Mouse (Mus musculus): Measurements from ENCODE around the gene Trim40. TPM values are rescaled to one million over a fixed set of nuclear protein-coding genes. Genes with fewer than 3 reads are reported as not detected.

Gene Trim40
- total and polyA plus RNA-seq, 3 experiments = not detected

DNA sequence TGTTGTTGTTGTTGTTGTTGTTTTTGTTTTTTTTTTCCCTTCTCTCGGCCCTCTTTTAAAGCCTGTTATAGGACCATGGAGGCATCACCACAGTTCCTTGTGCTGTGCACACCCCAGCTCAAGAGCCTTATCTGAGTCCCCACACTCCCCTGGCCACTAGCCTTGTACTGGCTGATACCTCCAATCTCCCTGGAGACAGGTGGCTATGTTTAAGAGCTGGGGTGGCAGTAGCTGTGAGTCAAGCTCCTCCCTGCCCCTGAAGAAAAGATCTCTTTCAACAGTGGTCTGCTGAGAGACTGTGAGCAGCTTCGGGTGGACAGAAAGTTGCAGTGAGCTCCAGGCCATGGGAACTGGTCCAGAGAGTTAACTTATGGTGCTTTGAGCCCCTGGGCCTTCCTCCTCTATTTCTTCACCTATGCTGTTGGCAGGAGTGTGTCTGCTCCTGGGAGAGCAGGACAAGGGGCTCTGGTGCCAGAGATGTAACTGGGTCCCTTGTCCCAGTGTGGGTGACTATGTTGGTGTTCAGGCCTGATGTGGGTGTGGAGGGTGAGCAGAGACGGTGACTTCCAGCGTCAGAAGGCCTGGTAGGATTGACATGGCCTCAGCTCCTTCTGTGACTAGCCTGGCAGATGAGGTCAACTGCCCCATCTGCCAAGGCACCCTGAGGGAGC is 20.5 kb downstream of the Trim40 start, which contains the start of gene Trim10:
Gene Trim10 (plus strand): TSS at position 291 of the 671 bp plus-strand sequence.
- no peak within 1 kb of the TSS for H3K9ac ChIP-seq (ENCODE audit: low read depth, low read length)
- no peaks in the 10 kb centered on the region for H3K79me2 ChIP-seq (replicated peaks; ENCODE audit: control insufficient read depth, insufficient read depth, low read length)
- DNase-seq = no peak
- H3K4me3 ChIP-seq = no peak within 1 kb of the TSS
- WGBS = 64% methylated on average over 4 of the region's 4 CpGs
- H3K4me1 ChIP-seq (ENCODE audit: control insufficient read depth, insufficient read depth, low read length) = no peaks in the 10 kb centered on the region
- H3K27ac ChIP-seq = no peak within 1 kb of the TSS
- H3K36me3 ChIP-seq (ENCODE audit: control insufficient read depth, insufficient read depth, low read length) = no peaks in the 10 kb centered on the region
- TF ChIP-seq POLR2A (IDR thresholded peaks at IDR 0.05; ENCODE audit: insufficient read depth, low read depth, low read length) = no peak
- TF ChIP-seq EP300 (IDR thresholded peaks at IDR 0.05; ENCODE audit: insufficient read depth, low read depth, low read length) = no peak
- no peak for TF ChIP-seq CTCF (IDR thresholded peaks at IDR 0.05)
- peaks cover 9% of the 10 kb centered on the region for H3K27me3 ChIP-seq (ENCODE audit: control insufficient read depth, insufficient read depth, low read length)
- intact Hi-C loops (cut with DNase I) = no loop called here

DNA sequence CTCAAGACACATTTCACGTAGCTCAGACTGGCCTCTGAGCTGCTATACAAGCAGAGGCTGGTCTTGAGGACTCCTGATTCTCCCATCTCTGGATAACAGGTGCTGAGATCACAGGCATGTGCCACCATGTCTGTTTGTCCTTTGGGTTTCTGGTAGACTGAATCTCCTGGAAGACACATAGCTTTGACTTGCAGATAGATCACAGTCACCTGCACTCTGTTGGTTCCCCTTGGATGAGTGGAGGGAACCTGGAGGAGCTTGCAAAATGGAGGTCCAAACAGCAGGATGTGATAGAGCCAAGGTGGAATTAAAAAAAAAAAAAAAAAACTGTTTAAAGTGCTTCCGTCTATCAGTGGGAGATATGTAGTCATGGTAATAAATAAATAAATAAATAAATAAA is 21.1 kb downstream of the Trim40 start:
- WGBS = 86% methylated on average over 2 of the region's 2 CpGs
- TF ChIP-seq EP300 (IDR thresholded peaks at IDR 0.05; ENCODE audit: insufficient read depth, low read depth, low read length) (no peak), POLR2A (IDR thresholded peaks at IDR 0.05; ENCODE audit: insufficient read depth, low read depth, low read length) (no peak), CTCF (IDR thresholded peaks at IDR 0.05) (no peak)
- no peaks in the 10 kb centered on the region for H3K4me1 ChIP-seq (ENCODE audit: control insufficient read depth, insufficient read depth, low read length)
- no peak overlapping the region for H3K27ac ChIP-seq
- H3K9ac ChIP-seq (ENCODE audit: low read depth, low read length) = no peak overlapping the region
- H3K4me3 ChIP-seq = no peak overlapping the region
- H3K79me2 ChIP-seq (replicated peaks; ENCODE audit: control insufficient read depth, insufficient read depth, low read length) = no peaks in the 10 kb centered on the region
- H3K27me3 ChIP-seq (ENCODE audit: control insufficient read depth, insufficient read depth, low read length) = peaks cover 9% of the 10 kb centered on the region
- intact Hi-C loops (cut with DNase I) = no loop called here
- no peak for DNase-seq
- H3K36me3 ChIP-seq (ENCODE audit: control insufficient read depth, insufficient read depth, low read length) = no peaks in the 10 kb centered on the region

DNA sequence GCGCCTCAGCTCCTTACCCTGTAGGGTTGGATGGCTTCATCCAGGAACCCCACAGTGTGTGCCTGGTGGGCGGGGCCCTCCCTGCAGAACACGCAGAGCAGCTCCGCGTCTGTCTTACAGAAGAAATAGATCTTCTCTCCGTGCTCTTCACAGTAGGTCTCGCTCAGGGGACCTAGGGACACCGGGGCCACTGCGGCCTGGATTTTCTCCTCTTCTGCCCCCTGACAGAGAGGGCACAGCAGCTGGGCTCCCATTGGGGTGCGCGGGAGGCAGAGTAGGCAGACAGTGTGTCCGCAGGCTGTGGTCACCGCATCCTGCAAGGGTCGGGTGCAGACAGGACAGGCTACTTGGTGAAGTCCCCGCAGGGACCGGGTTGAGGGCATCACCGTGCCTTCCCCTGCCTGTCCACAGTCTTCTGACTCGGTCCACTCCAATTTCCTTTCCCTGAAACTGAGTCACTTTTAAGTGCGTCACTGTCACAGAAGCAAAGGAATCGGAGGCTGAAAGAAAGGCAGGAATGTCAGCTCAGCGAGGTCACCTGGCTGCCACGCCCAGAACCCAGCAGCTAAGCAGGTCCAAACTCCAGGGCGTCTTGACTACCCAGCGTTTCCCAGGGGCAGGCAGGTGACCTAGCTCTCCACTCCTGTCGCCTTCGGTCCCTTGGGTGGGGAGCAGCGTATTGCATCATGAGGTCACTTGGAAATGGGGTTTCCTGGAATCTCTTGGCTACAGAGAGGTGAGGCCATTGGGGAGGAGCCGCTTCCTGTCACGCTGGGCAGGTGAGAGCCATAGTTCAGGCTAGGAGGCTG is 23.0 kb downstream of the Trim40 start, which contains the start of gene Trim15:
Gene Trim15 (minus strand): TSS at position 492 of the 809 bp plus-strand sequence.
- Histone ChIP-seq H3K36me3 (ENCODE audit: control insufficient read depth, insufficient read depth, low read length) (no peaks in the 10 kb centered on the region), H3K4me1 (ENCODE audit: control insufficient read depth, insufficient read depth, low read length) (no peaks in the 10 kb centered on the region), H3K9ac (ENCODE audit: low read depth, low read length) (no peak within 1 kb of the TSS), H3K79me2 (replicated peaks; ENCODE audit: control insufficient read depth, insufficient read depth, low read length) (no peaks in the 10 kb centered on the region), H3K4me3 (no peak within 1 kb of the TSS), H3K27me3 (ENCODE audit: control insufficient read depth, insufficient read depth, low read length) (peaks cover 9% of the 10 kb centered on the region), H3K27ac (no peak within 1 kb of the TSS)
- 16% methylated on average over 29 of the region's 29 CpGs for WGBS
- no peak for TF ChIP-seq CTCF (IDR thresholded peaks at IDR 0.05)
- no peak for TF ChIP-seq POLR2A (IDR thresholded peaks at IDR 0.05; ENCODE audit: insufficient read depth, low read depth, low read length)
- no peak for TF ChIP-seq EP300 (IDR thresholded peaks at IDR 0.05; ENCODE audit: insufficient read depth, low read depth, low read length)
- intact Hi-C loops (cut with DNase I) = no loop called here
- no peak for DNase-seq

DNA sequence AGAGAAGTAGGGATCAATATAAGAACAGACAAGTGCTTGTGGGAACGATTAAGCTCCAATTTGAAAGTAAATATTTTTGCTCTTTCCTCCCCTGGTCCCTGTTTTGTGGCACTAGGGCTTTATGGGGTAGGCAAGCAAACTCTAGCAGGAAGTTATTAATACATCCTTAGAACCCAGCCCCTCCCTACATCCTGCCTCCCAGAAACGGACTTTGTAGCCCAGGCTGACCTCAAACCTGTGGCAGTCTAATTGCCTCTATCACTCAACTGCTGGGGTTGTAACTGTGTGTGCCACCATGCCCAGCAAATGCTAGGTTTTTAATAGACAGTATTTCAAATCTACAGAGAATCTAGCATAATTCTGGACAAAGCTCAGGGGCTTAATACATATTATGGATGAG is 28.2 kb downstream of the Trim40 start:
- no peak for DNase-seq
- Histone ChIP-seq H3K9ac (ENCODE audit: low read depth, low read length) (no peak overlapping the region), H3K27me3 (ENCODE audit: control insufficient read depth, insufficient read depth, low read length) (peaks cover 3% of the 10 kb centered on the region), H3K4me1 (ENCODE audit: control insufficient read depth, insufficient read depth, low read length) (no peaks in the 10 kb centered on the region), H3K27ac (no peak overlapping the region), H3K79me2 (replicated peaks; ENCODE audit: control insufficient read depth, insufficient read depth, low read length) (no peaks in the 10 kb centered on the region), H3K36me3 (ENCODE audit: control insufficient read depth, insufficient read depth, low read length) (no peaks in the 10 kb centered on the region), H3K4me3 (no peak overlapping the region)
- 39% methylated on average over 2 of the region's 2 CpGs for WGBS
- TF ChIP-seq CTCF (IDR thresholded peaks at IDR 0.05) = no peak
- TF ChIP-seq EP300 (IDR thresholded peaks at IDR 0.05; ENCODE audit: insufficient read depth, low read depth, low read length) = no peak
- no peak for TF ChIP-seq POLR2A (IDR thresholded peaks at IDR 0.05; ENCODE audit: insufficient read depth, low read depth, low read length)
- intact Hi-C loops (cut with DNase I) = no loop called here

DNA sequence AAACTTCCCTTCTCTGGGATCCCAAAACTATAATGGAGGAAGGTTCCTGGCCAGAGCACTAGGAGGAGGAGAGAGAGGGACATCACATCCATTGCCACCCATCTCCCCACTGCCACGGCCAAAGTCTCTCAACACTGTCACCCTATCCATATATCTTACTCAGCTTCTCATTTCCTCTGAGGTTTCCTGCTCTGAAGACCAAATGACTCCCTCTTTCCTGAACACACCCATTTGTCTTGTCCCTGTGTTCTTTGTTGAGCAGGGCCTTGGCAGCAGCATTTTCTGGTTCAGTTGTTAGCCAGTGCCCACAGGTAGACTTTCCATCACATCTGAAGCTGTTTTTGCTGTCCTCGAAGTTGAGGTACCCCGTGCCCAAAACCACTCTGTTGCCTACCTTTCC is 31.7 kb downstream of the Trim40 start:
- TF ChIP-seq EP300 (IDR thresholded peaks at IDR 0.05; ENCODE audit: insufficient read depth, low read depth, low read length) (no peak), CTCF (IDR thresholded peaks at IDR 0.05) (no peak), POLR2A (IDR thresholded peaks at IDR 0.05; ENCODE audit: insufficient read depth, low read depth, low read length) (no peak)
- no peaks in the 10 kb centered on the region for H3K79me2 ChIP-seq (replicated peaks; ENCODE audit: control insufficient read depth, insufficient read depth, low read length)
- no peak overlapping the region for H3K9ac ChIP-seq (ENCODE audit: low read depth, low read length)
- intact Hi-C loops (cut with DNase I) = no loop called here
- no peaks in the 10 kb centered on the region for H3K4me1 ChIP-seq (ENCODE audit: control insufficient read depth, insufficient read depth, low read length)
- 71% methylated on average over 3 of the region's 3 CpGs for WGBS
- no peak overlapping the region for H3K27ac ChIP-seq
- H3K4me3 ChIP-seq = no peak overlapping the region
- no peaks in the 10 kb centered on the region; the same call in 1 of the 2 replicates for H3K27me3 ChIP-seq (ENCODE audit: control insufficient read depth, insufficient read depth, low read length)
- no peak for DNase-seq
- H3K36me3 ChIP-seq (ENCODE audit: control insufficient read depth, insufficient read depth, low read length) = no peaks in the 10 kb centered on the region

DNA sequence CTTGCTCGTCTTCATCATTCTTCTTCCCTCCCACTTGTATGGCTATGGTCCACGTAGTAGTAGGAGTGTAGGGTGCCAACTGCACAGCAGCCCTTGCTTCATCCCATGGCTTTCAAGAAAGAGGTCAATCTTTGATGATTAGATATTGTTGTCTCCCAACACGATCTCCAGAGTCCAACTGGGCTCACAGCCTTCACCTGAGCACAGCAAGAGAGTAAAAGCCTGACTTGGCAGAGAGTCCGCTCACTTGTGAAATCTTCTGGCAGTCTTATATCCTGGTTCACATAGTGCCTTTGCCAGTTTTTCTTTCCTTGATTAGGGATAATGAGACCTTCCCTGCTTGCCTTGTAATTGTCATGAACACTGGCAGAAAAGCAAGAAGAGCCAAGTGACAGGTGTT is 33.7 kb downstream of the Trim40 start:
- no peak overlapping the region for H3K4me3 ChIP-seq
- intact Hi-C loops (cut with DNase I) = no loop called here
- no peaks in the 10 kb centered on the region for H3K27me3 ChIP-seq (ENCODE audit: control insufficient read depth, insufficient read depth, low read length)
- TF ChIP-seq POLR2A (IDR thresholded peaks at IDR 0.05; ENCODE audit: insufficient read depth, low read depth, low read length) (no peak), EP300 (IDR thresholded peaks at IDR 0.05; ENCODE audit: insufficient read depth, low read depth, low read length) (no peak), CTCF (IDR thresholded peaks at IDR 0.05) (no peak)
- no peak for DNase-seq
- H3K36me3 ChIP-seq (ENCODE audit: control insufficient read depth, insufficient read depth, low read length) = no peaks in the 10 kb centered on the region
- no peak overlapping the region for H3K27ac ChIP-seq
- no peaks in the 10 kb centered on the region for H3K79me2 ChIP-seq (replicated peaks; ENCODE audit: control insufficient read depth, insufficient read depth, low read length)
- 86% methylated on average over 4 of the region's 4 CpGs for WGBS
- H3K4me1 ChIP-seq (ENCODE audit: control insufficient read depth, insufficient read depth, low read length) = no peaks in the 10 kb centered on the region
- no peak overlapping the region for H3K9ac ChIP-seq (ENCODE audit: low read depth, low read length)

Measured in heart, adult 2 months (tissue).